In the genomic region with DNA sequence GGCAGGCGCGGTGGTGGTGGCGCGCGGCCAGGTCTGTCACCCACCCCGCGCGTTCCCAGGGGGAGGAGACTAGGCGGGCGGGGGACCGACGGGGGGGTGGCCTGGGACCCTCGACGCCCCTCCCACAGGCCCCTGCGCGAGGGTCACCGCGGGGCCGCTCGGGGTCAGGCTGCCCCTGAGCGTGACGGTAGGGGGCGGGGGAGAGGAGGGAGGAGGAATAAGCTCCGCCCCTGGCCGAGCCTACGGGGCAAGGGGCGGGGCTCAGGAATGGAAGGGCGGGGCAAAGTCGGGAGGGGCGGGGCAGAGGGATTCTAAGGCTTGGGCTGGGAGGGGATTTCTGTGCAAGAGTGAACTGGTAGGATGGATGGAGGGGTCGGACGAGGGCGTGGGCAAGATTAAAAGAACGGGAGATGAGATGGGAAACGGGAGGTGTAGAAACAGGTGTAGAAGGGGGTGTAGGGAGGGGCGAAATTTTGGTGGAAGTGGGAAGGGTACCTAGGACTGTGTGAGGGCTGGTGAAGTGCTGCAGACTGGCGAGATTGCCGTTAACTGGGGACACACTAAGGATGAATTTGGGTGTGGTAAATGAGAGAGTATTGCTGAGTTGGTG, we compare ENCODE assay signal across 8 mouse cellular contexts. TPM values are rescaled to one million over a fixed set of nuclear protein-coding genes. Genes with fewer than 3 reads are reported as not detected.
A peak's percentile ranks its signal among the peaks of the same experiment; 100 is the strongest.
DNase-seq lines count a peak whose midpoint lies in the region; ATAC-seq and TF ChIP-seq lines count a peak whose summit lies in the region.

No protein-coding gene starts in this region.

- H3K4me2 ChIP-seq in embryonic facial prominence, embryonic 12.5 days (replicated peaks): peak overlapping the region; percentile 56
- H3K4me2 ChIP-seq in limb, embryonic 11.5 days (ENCODE audit: low read depth, severe bottlenecking): peak overlapping the region; percentile 35; the same call in 1 of the 2 replicates
- peak overlapping the region; percentile 55 for H3K4me2 ChIP-seq in midbrain, embryonic 11.5 days

- H3K9me3 ChIP-seq in ES-Bruce4 (replicated peaks; ENCODE audit: control insufficient read depth, insufficient read depth, low read length, poor library complexity, severe bottlenecking): no peaks in the 10 kb centered on the region
- H3K9me3 ChIP-seq in embryonic facial prominence, embryonic 12.5 days: no peaks in the 10 kb centered on the region
- H3K9me3 ChIP-seq in limb, embryonic 11.5 days (ENCODE audit: control insufficient read depth, low read length): no peaks in the 10 kb centered on the region
- no peaks in the 10 kb centered on the region for H3K9me3 ChIP-seq in midbrain, embryonic 11.5 days (ENCODE audit: control insufficient read depth, low read length)

- no peak for TF ChIP-seq CTCF in ES-Bruce4 (IDR thresholded peaks at IDR 0.05; ENCODE audit: low read depth, low read length)

- TF ChIP-seq EP300 in ES-Bruce4 (IDR thresholded peaks at IDR 0.05; ENCODE audit: insufficient read depth, low read depth, low read length): no peak

- peaks cover 16% of the 10 kb centered on the region for H3K36me3 ChIP-seq in ES-Bruce4 (ENCODE audit: control insufficient read depth, insufficient read depth, low read length, poor library complexity, severe bottlenecking)
- H3K36me3 ChIP-seq in embryonic facial prominence, embryonic 12.5 days: peaks cover 1% of the 10 kb centered on the region; the same call in 1 of the 2 replicates
- H3K36me3 ChIP-seq in limb, embryonic 11.5 days (ENCODE audit: control insufficient read depth, insufficient read depth, low read length): no peaks in the 10 kb centered on the region
- no peaks in the 10 kb centered on the region for H3K36me3 ChIP-seq in midbrain, embryonic 11.5 days (ENCODE audit: control insufficient read depth, insufficient read depth, low read length)
- no peaks in the 10 kb centered on the region for H3K36me3 ChIP-seq in splenic B cell, adult 2 months (ENCODE audit: control insufficient read depth, insufficient read depth, low read length, poor library complexity, severe bottlenecking)

- H3K27me3 ChIP-seq in ES-Bruce4 (ENCODE audit: control insufficient read depth, insufficient read depth, low read length, poor library complexity, severe bottlenecking): no peaks in the 10 kb centered on the region
- H3K27me3 ChIP-seq in embryonic facial prominence, embryonic 12.5 days: no peaks in the 10 kb centered on the region
- H3K27me3 ChIP-seq in limb, embryonic 11.5 days (ENCODE audit: control insufficient read depth, insufficient read depth, low read length): no peaks in the 10 kb centered on the region
- H3K27me3 ChIP-seq in midbrain, embryonic 11.5 days (ENCODE audit: control insufficient read depth, insufficient read depth, low read length): no peaks in the 10 kb centered on the region
- H3K27me3 ChIP-seq in splenic B cell, adult 2 months (ENCODE audit: control insufficient read depth, insufficient read depth, low read length, poor library complexity, severe bottlenecking): no peaks in the 10 kb centered on the region

- WGBS in embryonic facial prominence, embryonic 12.5 days: 2% methylated on average over 32 of the region's 38 CpGs
- under 1% methylated on average over 35 of the region's 38 CpGs for WGBS in limb, embryonic 11.5 days
- WGBS in midbrain, embryonic 11.5 days: under 1% methylated on average over 32 of the region's 38 CpGs

- no peak for ATAC-seq in embryonic facial prominence, embryonic 12.5 days (ENCODE audit: insufficient number of reproducible peaks, insufficient read depth, low FRiP score, low TSS enrichment)
- peak; percentile 21; the same call in 1 of the 2 replicates for ATAC-seq in limb, embryonic 11.5 days (ENCODE audit: insufficient number of reproducible peaks, low FRiP score, low TSS enrichment, low read depth)
- ATAC-seq in midbrain, embryonic 11.5 days (ENCODE audit: low FRiP score): peak; percentile 43

- no peak for TF ChIP-seq POLR2A in ES-Bruce4 (IDR thresholded peaks at IDR 0.05; ENCODE audit: insufficient read depth, low read length)

- H3K4me1 ChIP-seq in ES-Bruce4 (ENCODE audit: control insufficient read depth, insufficient read depth, low read length): peaks cover 1% of the 10 kb centered on the region
- peaks cover 32% of the 10 kb centered on the region for H3K4me1 ChIP-seq in embryonic facial prominence, embryonic 12.5 days
- peaks cover 16% of the 10 kb centered on the region; the same call in 1 of the 2 replicates for H3K4me1 ChIP-seq in limb, embryonic 11.5 days (ENCODE audit: control insufficient read depth, insufficient read depth, low read length)
- peaks cover 17% of the 10 kb centered on the region for H3K4me1 ChIP-seq in midbrain, embryonic 11.5 days (ENCODE audit: control insufficient read depth, insufficient read depth, low read length)

- intact Hi-C loops in heart, postnatal 10 days (cut with DNase I): loop anchor here (2.0 to 10.0 kb wide), 3 partner anchors 108 to 324 kb away; a partner anchor contains a TSS

- peak overlapping the region; percentile 57 for H3K27ac ChIP-seq in ES-Bruce4 (ENCODE audit: insufficient read depth, low read length)
- peak overlapping the region; percentile 92 for H3K27ac ChIP-seq in embryonic facial prominence, embryonic 12.5 days
- H3K27ac ChIP-seq in limb, embryonic 11.5 days (replicated peaks; ENCODE audit: low read depth, low read length): peak overlapping the region; percentile 86
- H3K27ac ChIP-seq in midbrain, embryonic 11.5 days (ENCODE audit: low read depth, low read length): peak overlapping the region; percentile 96

- H3K9ac ChIP-seq in ES-Bruce4 (ENCODE audit: low read depth, poor library complexity, severe bottlenecking): peak overlapping the region; percentile 83
- H3K9ac ChIP-seq in embryonic facial prominence, embryonic 12.5 days: peak overlapping the region; percentile 59
- H3K9ac ChIP-seq in limb, embryonic 11.5 days (ENCODE audit: low read length): peak overlapping the region; percentile 73
- peak overlapping the region; percentile 84 for H3K9ac ChIP-seq in midbrain, embryonic 11.5 days (ENCODE audit: low read length)

- H3K4me3 ChIP-seq in ES-Bruce4 (ENCODE audit: low read depth, low read length): peak overlapping the region; percentile 71
- H3K4me3 ChIP-seq in embryonic facial prominence, embryonic 12.5 days: peak overlapping the region; percentile 73
- peak overlapping the region; percentile 69 for H3K4me3 ChIP-seq in limb, embryonic 11.5 days (ENCODE audit: low read depth, low read length)
- peak overlapping the region; percentile 51 for H3K4me3 ChIP-seq in midbrain, embryonic 11.5 days (ENCODE audit: low read depth, low read length)

- DNase-seq in adrenal gland, adult 2 months: peak; percentile 92
- DNase-seq in heart, postnatal 10 days: peak; percentile 87 to 92
- peak; percentile 93 for DNase-seq in limb, embryonic 11.5 days (ENCODE audit: low spot score)
- peak; percentile 99 for DNase-seq in midbrain, embryonic 11.5 days (ENCODE audit: low spot score, missing footprints)
- DNase-seq in splenic B cell, adult 2 months (ENCODE audit: low read depth, low spot score): peak; percentile 93
- no peak for DNase-seq in frontal cortex, postnatal 36 days (ENCODE audit: low spot score in 2 of 2)

RNA-seq across cellular contexts. Expression of a gene that starts 19.9 kb away (rescaled TPM):
- polyA plus RNA-seq in ES-Bruce4 (2011; ENCODE audit: insufficient read depth, insufficient read length, low read depth, missing spikeins): 121 and 132 TPM in 2 replicates
- total RNA-seq in adrenal gland, adult 2 months (2021): 10 to 100 TPM; 33.4 to 37.3 TPM
- polyA plus RNA-seq in adrenal gland, adult 2 months (2012; rRNA removed): 9.5 and 12.3 TPM in 2 replicates
- polyA plus RNA-seq in embryonic facial prominence, embryonic 12.5 days (2016; fragmentation: Nextera tagmentation; extraction: Ambion mirVana): 28.6 and 31.1 TPM in 2 replicates
- total RNA-seq in heart, postnatal 10 days (2021): 10 to 100 TPM; 39.2 to 39.3 TPM
- 22.0 and 22.8 TPM in 2 replicates for polyA plus RNA-seq in limb, embryonic 11.5 days (2014; fragmentation: Nextera tagmentation; extraction: Ambion mirVana)
- 13.5 and 16.3 TPM in 2 replicates for polyA plus RNA-seq in midbrain, embryonic 11.5 days (2014; fragmentation: Nextera tagmentation; extraction: Ambion mirVana)

Comparison
In these comparisons a context has a peak if more than half of its experiments do, and no peak if none do; other contexts are left out.
1. DNase-seq: peak in adrenal gland, adult 2 months (single experiment), heart, postnatal 10 days (2 of 2), limb, embryonic 11.5 days (single experiment), midbrain, embryonic 11.5 days (single experiment) and splenic B cell, adult 2 months (single experiment); none in frontal cortex, postnatal 36 days (0 of 2).
2. Peak in every context shown above with its lines, with median percentiles within 50 percentile points of each other: H3K27ac ChIP-seq, H3K4me3 ChIP-seq, H3K9ac ChIP-seq and H3K4me2 ChIP-seq.